Comparison of ENCODE assay signal across 7 mouse cellular contexts in genomic region chr19:6373539-6374400, GRCm38 (mm10). TPM values are rescaled to one million over a fixed set of nuclear protein-coding genes. Genes with fewer than 3 reads are reported as not detected.
A peak's percentile ranks its signal among the peaks of the same experiment; 100 is the strongest.
DNase-seq lines count a peak whose midpoint lies in the region.

No protein-coding gene starts in this region.

- H3K36me3 ChIP-seq in midbrain, embryonic 10.5 days, result peaks cover 100% of the 10 kb centered on the region

- H3K4me1 ChIP-seq in midbrain, embryonic 10.5 days, result peaks cover 31% of the 10 kb centered on the region

- no peak overlapping the region for H3K27ac ChIP-seq in midbrain, embryonic 10.5 days (replicated peaks)

- peak; percentile 84 for DNase-seq in ZHBTc4 (ENCODE audit: low read depth, low spot score)
- DNase-seq in cerebellum, postnatal 14 days, result peak; percentile 92 to 98
- peak; percentile 96 for DNase-seq in gastrocnemius, postnatal 10 days
- peak; percentile 90 for DNase-seq in induced T-regulatory cell, adult 2 months (ENCODE audit: low read depth)
- peak; percentile 72 to 74 for DNase-seq in left cerebral cortex, postnatal 25 days (ENCODE audit: low spot score in 2 of 2)
- peak; percentile 72 for DNase-seq in midbrain, embryonic 10.5 days (ENCODE audit: low spot score)
- DNase-seq in spleen, adult 18-20 months, result peak; percentile 64 to 89

- no peaks in the 10 kb centered on the region for H3K27me3 ChIP-seq in midbrain, embryonic 10.5 days (ENCODE audit: low read depth, poor library complexity, severe bottlenecking)

- H3K4me3 ChIP-seq in midbrain, embryonic 10.5 days, result no peak overlapping the region

- no peaks in the 10 kb centered on the region for H3K9me3 ChIP-seq in midbrain, embryonic 10.5 days (replicated peaks)

- intact Hi-C loops in left cerebral cortex, postnatal 25 days (cut with DNase I), result loop anchor here (5.0 kb wide), 1 partner anchor 44 kb away; the partner anchor contains the start of gene Nrxn2

- WGBS in midbrain, embryonic 10.5 days, result 75% methylated on average over 12 of the region's 12 CpGs

RNA-seq across cellular contexts. Expression of gene Sf1, which starts 10.3 kb away (rescaled TPM):
- total RNA-seq in gastrocnemius, postnatal 10 days (2021), result 100 to 1,000 TPM in 1 of 2 experiments, 10 to 100 TPM in 1; 88.6 to 123 TPM
- 100 to 1,000 TPM; 180 to 195 TPM for total RNA-seq in left cerebral cortex, postnatal 25 days (2021)
- polyA plus RNA-seq in midbrain, embryonic 10.5 days (2016; fragmentation: Nextera tagmentation; extraction: Ambion mirVana), result 189 and 194 TPM in 2 replicates

RNA-seq across cellular contexts. Expression of gene Pygm, which starts 10.4 kb away (rescaled TPM):
- total RNA-seq in gastrocnemius, postnatal 10 days (2021), result 1,000 to 10,000 TPM; 3,066 to 3,425 TPM
- total RNA-seq in left cerebral cortex, postnatal 25 days (2021), result 10 to 100 TPM; 26.8 to 35.5 TPM
- polyA plus RNA-seq in midbrain, embryonic 10.5 days (2016; fragmentation: Nextera tagmentation; extraction: Ambion mirVana), result 2.1 and 2.7 TPM in 2 replicates

RNA-seq across cellular contexts. Expression of gene Rasgrp2, which starts 25.4 kb away (rescaled TPM):
- 10 to 100 TPM; 30.5 to 31.4 TPM for total RNA-seq in gastrocnemius, postnatal 10 days (2021)
- total RNA-seq in left cerebral cortex, postnatal 25 days (2021), result 10 to 100 TPM; 49.8 to 86.4 TPM
- polyA plus RNA-seq in midbrain, embryonic 10.5 days (2016; fragmentation: Nextera tagmentation; extraction: Ambion mirVana), result 13.5 and 16.3 TPM in 2 replicates

RNA-seq across cellular contexts. Expression of gene Map4k2, which starts 32.8 kb away (rescaled TPM):
- 10 to 100 TPM; 11.9 to 19.3 TPM for total RNA-seq in gastrocnemius, postnatal 10 days (2021)
- 10 to 100 TPM; 83.3 to 92.3 TPM for total RNA-seq in left cerebral cortex, postnatal 25 days (2021)
- polyA plus RNA-seq in midbrain, embryonic 10.5 days (2016; fragmentation: Nextera tagmentation; extraction: Ambion mirVana), result 11.3 and 13.8 TPM in 2 replicates

RNA-seq across cellular contexts. Expression of gene Men1, which starts 39.0 kb away (rescaled TPM):
- total RNA-seq in gastrocnemius, postnatal 10 days (2021), result 10 to 100 TPM; 11.3 to 12.9 TPM
- total RNA-seq in left cerebral cortex, postnatal 25 days (2021), result 10 to 100 TPM; 69.7 to 70.0 TPM
- 124 and 128 TPM in 2 replicates for polyA plus RNA-seq in midbrain, embryonic 10.5 days (2016; fragmentation: Nextera tagmentation; extraction: Ambion mirVana)

Comparison
In these comparisons a context has a peak if more than half of its experiments do, and no peak if none do; other contexts are left out.
1. RNA of gene Pygm, which starts 10.4 kb away (total RNA-seq): 3,066 to 3,425 TPM in gastrocnemius, postnatal 10 days; 26.8 to 35.5 TPM in left cerebral cortex, postnatal 25 days; every median in the first group is over 10 times any median in the second.
2. Peak in every context shown above with its lines, with median percentiles within 50 percentile points of each other: DNase-seq.